Mouse (Mus musculus): ENCODE measurements around the gene Tnnt3. TPM values are rescaled to one million over a fixed set of nuclear protein-coding genes. Genes with fewer than 3 reads are reported as not detected.

Tnnt3 gene
- total and polyA plus RNA-seq, 3 experiments, result 3.1 to 13.3 (median 4.1) TPM

DNA sequence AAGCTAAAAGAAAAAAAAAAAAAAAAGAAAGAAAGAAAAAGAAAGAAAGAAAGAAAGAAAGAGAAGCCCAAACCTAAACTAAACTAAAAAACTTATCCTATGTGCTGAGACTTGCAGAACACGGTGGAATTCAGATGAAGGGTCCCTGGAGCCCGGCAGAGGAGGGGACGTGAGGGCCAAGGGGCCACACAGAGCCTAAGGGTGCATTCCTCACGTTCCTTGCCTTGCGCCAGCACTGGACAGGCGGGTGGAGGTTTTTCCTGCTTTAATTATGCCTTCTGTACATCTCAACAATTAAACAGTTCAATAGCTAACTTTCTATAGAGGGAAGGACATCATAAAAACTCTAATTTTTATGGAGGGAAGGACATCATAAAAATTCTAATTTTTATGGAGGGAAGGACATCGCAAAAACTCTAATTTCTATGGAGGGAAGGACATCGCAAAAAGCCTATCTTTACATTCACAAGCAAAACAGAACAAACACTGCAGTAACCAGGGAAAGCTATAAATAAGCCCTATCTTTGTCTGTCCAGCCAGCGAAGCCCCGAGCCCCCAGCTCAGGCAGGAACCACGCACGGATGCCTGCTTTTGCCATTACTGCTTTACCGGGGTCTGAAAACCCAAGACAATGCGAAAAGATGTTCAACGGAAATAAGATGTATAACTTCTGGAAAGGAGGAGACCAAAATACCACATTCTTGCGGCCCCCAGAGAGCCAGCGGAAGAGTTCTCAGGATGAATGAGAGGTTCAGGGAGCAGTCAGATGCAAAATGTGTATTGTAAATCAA lies 24.8 kb downstream of the Tnnt3 start:
- Histone ChIP-seq H3K36me3 (replicated peaks in 1 of 2; ENCODE audit: control insufficient read depth in 1 of 2, insufficient read depth in 1 of 2, low read length in 1 of 2) (no peaks in the 10 kb centered on the region), H3K27ac (ENCODE audit: insufficient read depth, low read depth) (no peak overlapping the region), H3K9ac (ENCODE audit: insufficient read depth, low read depth) (no peak overlapping the region), H3K4me1 (ENCODE audit: control insufficient read depth in 1 of 2, insufficient read depth in 2 of 2) (peaks cover 0 to 13% of the 10 kb centered on the region in 2 experiments; a peak in 2 of 4 replicates), H3K9me3 (replicated peaks; ENCODE audit: low read length) (no peaks in the 10 kb centered on the region), H3K79me2 (replicated peaks; ENCODE audit: control insufficient read depth, extremely low read depth, insufficient read depth, poor library complexity, severe bottlenecking) (no peaks in the 10 kb centered on the region), H3K27me3 (replicated peaks) (peaks cover 22% of the 10 kb centered on the region), H3K4me3 (replicated peaks in 1 of 3; ENCODE audit: low read depth in 2 of 3, low read length in 2 of 3, poor library complexity in 1 of 3) (no peak overlapping the region), H3K4me2 (ENCODE audit: insufficient read depth, low read depth, poor library complexity, severe bottlenecking) (no peak overlapping the region)
- in situ Hi-C loops (cut with MboI; ENCODE audit: low pct_ligation_motif_present, low pct_unique_long_range_greater_than_20kb, low sequenced_read_pairs), result no loop called here
- no peak for DNase-seq (ENCODE audit: extremely low read depth)
- no peak for TF ChIP-seq MAX (IDR thresholded peaks at IDR 0.05; ENCODE audit: low read length)
- no peak for TF ChIP-seq SMC3 (IDR thresholded peaks at IDR 0.05; ENCODE audit: low read depth, low read length)
- no peak for TF ChIP-seq HCFC1 (IDR thresholded peaks at IDR 0.05; ENCODE audit: low read depth, low read length)
- TF ChIP-seq ZKSCAN1 (IDR thresholded peaks at IDR 0.05; ENCODE audit: borderline replicate concordance, low read depth, low read length), result no peak
- TF ChIP-seq EP300 (IDR thresholded peaks at IDR 0.05; ENCODE audit: low read length), result no peak
- TF ChIP-seq MEF2A (IDR thresholded peaks at IDR 0.05; ENCODE audit: borderline replicate concordance, low read depth, low read length), result no peak
- no peak for TF ChIP-seq BHLHE40 (IDR thresholded peaks at IDR 0.05; ENCODE audit: low read depth, low read length)
- TF ChIP-seq TBP (conservative IDR thresholded peaks at IDR 0.05; ENCODE audit: low read depth, low read length), result no peak
- TF ChIP-seq JUN (IDR thresholded peaks at IDR 0.05; ENCODE audit: insufficient read depth, low read depth, low read length), result no peak
- TF ChIP-seq MAZ (IDR thresholded peaks at IDR 0.05; ENCODE audit: low read depth, low read length), result no peak
- TF ChIP-seq RCOR1 (conservative IDR thresholded peaks at IDR 0.05; ENCODE audit: low read depth, low read length), result no peak
- TF ChIP-seq JUND (conservative IDR thresholded peaks at IDR 0.05; ENCODE audit: low read depth, low read length), result no peak
- TF ChIP-seq ZMIZ1 (IDR thresholded peaks at IDR 0.05; ENCODE audit: low read depth, low read length), result no peak
- TF ChIP-seq GABPA (IDR thresholded peaks at IDR 0.05; ENCODE audit: insufficient replicate concordance, low read depth, low read length), result no peak
- no peak for TF ChIP-seq NELFE (IDR thresholded peaks at IDR 0.05; ENCODE audit: low read depth, low read length)
- no peak for TF ChIP-seq ZC3H11A (IDR thresholded peaks at IDR 0.05; ENCODE audit: low read depth, low read length)
- TF ChIP-seq MXI1 (IDR thresholded peaks at IDR 0.05; ENCODE audit: low read depth, low read length), result no peak
- no peak for TF ChIP-seq PAX5 (IDR thresholded peaks at IDR 0.05; ENCODE audit: low read length)
- no peak for TF ChIP-seq TCF12 (IDR thresholded peaks at IDR 0.05; ENCODE audit: low read depth, low read length)
- TF ChIP-seq NRF1 (IDR thresholded peaks at IDR 0.05; ENCODE audit: low read depth, low read length), result no peak
- dilution Hi-C loops (cut with MboI; ENCODE audit: extremely low pct_ligation_motif_present, extremely low pct_unique_long_range_greater_than_20kb, low sequenced_read_pairs), result no loop called here

Data from CH12.LX (cell line).